Mouse (Mus musculus) heart, adult 11 months (tissue): Measurements from ENCODE around the gene Ptov1.

ENCODE experiments used
- DNase-seq: peaks from one replicate; pipeline ENCODE4 v3.0.0; 2022

Ptov1 gene

DNA sequence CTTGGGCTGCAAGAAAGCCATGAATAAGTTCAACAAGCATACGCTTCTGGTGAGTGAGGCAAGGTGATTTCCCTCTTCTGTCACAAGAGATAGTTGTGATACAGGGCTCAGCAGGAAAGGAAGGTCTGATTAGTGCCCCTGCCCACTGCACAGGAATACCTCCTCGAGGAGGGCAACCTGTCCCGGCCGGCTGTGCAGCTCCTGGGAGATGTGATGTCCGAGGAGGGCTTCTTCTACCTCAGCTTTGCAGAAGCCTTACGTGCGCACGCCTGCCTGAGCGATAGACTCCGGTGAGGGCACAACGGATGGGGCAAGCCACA lies 30.5 kb downstream of the Ptov1 start:
- DNase-seq = peak; percentile 92

DNA sequence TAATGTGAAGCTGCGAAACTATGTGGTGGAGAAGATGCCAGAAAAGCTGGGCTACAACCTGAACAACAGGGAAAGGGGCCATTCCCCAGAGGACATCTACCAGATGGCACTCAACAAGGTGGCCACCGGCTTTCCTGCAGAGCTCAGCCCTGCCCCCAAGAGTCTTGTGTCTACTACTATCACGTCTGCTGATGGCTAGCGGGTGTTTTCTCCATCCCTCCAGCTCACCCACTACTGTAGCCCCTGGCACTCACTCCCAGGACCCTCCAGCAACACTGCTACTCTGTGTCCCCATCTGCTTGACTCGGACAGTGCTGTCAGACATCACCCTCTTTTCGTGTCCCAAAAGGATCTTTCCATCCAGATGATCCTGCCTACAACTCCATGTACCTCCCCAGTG lies 31.5 kb downstream of the Ptov1 start:
- no peak for DNase-seq

DNA sequence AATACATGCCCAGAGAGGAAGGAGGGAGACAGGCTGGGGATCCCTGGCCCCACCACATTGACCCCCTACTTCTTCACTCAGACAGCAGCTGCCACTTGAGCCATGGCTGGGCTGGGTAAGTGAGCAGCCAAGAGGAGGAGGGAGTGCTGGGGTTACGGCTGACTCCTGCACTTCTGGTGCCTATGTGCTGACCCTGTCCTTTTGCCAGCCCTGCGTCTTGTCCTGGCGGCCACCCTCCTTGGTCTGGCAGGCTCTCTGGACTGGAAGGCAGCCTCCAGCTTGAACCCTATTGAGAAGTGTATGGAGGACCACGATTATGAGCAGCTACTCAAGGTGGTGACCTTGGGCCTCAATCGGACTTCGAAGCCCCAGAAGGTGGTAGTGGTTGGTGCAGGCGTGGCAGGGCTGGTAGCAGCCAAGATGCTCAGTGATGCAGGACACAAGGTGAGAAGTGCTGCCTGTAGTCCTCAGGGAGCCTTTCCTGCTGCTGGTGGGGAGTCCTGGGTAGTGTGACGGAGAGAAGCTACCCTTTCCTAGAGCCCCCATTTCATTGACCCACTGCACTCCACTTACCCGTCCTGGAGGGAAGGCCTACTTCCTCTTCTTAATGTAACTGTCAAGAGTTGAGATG lies 33.0 kb downstream of the Ptov1 start:
- DNase-seq = peak; percentile 92

DNA sequence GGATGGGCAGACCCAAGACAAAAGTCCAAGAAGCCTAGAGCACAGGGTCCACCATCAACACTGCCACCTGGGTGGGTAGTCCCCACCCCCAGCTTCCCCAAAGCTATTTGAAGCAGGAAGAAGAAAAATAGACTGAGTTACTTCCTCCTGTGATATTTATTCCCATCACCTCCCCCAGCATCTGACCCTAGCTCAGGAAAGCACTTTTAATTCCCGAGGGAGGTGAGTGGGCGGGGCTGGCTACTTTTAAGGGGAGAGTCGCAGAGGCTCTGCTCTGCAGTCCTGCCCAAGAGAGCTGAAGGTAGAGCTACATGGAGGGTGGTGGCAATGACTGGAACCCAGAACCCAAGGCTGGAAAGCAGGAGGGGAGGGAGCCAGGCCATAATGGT lies 33.6 kb downstream of the Ptov1 start:
- DNase-seq = peak; percentile 96

DNA sequence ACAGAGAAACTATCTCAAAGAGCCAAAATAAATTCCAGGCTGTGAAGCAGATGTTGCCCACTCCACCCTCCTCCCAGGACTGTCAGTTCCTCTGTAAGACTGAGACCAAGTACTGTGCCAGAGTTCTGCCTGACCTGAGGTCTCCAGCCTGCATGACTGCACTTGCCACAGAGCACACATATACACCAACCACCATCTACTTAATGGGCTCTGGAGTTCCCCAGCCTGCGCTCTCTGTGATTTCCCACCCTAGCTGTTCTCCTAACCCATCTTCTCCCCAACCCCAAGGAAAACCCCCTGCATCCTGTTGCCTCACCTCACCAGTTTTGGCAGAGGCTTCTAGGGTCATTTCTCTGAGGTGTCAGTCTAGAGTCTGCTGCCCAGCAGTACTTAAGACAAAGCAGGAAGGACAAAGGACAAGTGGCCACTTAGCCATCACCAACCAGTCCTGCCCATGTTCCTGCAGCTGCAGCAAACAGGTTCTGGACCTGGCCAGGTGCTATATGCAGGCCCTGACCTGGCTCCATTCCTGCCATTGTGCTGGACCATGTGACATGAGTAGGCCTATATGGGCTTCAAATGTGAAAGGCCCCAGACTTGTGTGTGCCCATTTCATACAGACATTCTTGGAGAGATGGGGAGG lies 34.1 kb downstream of the Ptov1 start:
- no peak for DNase-seq

DNA sequence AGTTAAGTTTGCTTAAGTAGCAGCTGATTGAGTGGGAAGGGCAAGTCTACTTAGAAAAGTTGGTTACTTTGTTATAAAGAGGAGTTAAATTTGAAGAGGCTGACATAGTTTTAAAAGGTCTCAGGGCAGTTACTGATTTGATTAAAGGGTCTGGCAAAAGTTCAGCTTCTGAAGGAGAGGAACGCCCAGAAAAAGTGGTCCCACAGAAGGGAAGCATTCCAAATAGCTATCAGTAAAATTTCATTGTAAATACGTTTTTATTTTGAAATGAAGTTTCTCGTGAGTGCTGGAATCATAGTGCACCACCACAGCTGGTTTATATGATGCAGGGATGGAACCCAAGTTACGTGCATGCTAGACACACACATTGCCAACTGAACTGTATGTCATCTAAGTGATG lies 36.8 kb downstream of the Ptov1 start:
- DNase-seq = no peak

DNA sequence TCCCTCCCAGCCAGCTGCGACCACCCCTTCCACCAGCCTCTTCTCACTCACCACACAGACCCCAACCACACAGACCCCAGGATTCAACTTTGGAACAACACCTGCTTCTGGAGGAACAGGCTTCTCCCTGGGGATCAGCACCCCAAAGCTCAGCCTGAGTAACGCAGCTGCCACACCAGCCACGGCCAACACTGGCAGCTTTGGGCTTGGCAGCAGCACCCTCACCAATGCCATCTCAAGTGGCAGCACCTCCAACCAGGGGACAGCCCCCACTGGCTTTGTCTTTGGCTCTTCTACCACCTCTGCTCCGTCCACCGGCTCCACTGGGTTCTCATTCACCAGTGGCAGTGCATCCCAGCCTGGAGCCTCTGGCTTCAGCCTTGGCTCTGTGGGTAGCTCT lies 40.9 kb downstream of the Ptov1 start:
- no peak for DNase-seq

DNA sequence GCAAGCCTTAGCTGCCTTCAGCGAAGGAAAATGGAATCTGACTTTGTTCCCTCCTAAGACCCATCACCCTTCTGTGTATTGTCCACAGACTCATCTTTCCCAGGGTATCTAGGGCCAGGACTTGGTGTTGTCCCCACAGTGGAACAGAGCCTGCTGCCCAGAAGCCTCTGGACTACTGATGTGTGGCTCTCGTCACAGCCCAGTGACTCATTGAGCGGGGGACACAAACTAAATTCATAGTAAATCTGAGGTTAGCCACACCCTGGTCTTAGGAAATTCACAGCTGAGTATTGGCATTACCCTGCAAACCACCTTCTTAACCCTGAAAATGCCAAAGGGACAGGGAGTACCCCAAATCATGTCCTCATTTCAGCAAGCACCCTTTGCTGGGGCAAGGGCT lies 42.8 kb downstream of the Ptov1 start:
- peak; percentile 86 for DNase-seq

DNA sequence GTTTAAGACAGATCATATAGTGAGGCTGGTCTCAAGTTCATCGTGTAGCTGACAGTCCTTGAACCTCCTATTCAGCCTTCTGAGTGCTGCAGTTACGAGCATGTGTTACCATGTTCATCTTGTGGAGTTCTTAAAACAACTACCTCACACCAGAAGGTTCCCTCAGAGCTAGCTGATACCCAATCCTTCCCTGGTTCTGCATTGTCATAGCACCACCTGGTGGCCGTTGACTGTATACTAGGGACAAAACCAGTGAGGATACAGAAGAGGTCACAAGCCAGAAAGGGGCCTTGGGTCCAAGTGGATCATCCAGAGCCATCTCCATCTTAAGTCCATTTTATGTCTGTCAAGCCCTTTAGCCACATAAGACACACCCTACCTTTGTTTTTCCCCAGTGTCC lies 44.7 kb downstream of the Ptov1 start:
- DNase-seq = peak; percentile 96

DNA sequence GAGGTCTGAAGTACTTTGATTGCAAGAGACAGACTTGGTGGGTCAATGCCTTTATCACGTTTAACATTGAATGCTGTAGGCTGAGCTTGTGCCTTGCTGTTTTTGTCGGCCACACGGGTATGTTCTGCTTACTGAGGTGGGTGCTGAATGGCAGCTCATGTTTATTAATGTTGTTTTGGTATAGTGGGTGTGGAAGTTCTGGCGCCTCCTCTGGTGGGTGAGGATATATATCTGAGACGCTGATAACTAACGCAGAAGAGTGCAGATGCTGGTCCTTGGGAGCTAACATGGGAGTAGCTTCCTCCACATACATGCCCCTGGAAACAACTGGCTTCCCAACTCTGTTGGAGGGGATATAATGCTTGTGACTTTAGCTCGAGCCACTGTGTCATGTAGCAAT lies 46.2 kb downstream of the Ptov1 start:
- DNase-seq = peak; percentile 81

DNA sequence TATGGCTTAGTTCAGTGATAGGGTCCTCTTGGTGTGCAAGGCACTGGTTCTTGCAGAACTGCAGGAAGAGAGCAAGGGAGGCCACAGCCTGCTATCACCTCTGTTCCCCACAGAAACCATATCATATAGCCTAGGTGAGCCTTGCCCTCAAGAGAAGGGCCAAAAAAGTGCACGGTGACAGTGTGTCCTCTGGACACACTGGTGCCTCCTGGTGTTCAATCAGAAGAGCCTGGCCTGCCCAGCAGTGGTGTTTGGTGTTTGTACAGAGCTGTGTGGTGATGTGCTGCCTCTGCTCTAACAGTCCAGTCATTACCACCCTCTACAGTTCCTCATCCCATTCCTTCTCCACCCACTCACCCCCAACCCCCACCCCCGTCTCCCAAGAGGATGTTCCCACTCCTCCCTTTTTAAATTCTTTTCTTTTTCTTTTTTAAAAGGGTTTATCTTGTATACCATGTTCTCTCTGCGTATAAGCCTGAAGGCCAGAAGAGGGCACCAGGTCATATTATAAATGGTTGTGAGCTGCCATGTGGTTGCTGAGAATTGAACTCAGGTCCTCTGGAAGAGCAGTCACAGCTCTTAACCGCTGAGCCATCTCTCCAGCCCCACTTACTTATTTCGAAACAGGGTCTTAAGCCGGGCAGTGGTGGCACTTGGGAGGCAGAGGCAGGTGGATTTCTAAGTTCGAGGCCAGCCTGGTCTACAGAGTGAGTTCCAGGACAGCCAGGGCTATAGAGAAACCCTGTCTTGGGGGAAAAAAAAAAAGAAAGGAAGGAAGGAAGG lies 47.7 kb downstream of the Ptov1 start:
- peak; percentile 77 for DNase-seq

DNA sequence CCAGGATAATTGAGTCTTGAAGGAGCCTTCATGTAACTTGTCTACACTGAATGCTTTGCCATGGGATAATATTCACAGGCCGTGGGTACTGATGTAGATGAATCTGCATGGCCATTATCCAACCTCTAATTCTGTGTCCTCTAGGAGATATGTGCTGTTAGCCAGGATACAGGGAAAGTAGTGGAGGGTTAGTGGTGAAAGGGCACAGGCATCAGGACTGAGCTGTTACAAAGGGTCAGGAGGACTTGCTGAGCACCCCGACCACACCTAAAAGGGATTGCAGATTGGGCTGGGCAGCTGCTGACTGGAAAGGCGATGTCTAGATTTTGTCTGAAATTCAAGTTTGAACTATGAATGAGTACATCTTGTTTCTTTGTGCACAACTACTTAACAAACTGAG lies 49.1 kb downstream of the Ptov1 start:
- DNase-seq = peak; percentile 77

DNA sequence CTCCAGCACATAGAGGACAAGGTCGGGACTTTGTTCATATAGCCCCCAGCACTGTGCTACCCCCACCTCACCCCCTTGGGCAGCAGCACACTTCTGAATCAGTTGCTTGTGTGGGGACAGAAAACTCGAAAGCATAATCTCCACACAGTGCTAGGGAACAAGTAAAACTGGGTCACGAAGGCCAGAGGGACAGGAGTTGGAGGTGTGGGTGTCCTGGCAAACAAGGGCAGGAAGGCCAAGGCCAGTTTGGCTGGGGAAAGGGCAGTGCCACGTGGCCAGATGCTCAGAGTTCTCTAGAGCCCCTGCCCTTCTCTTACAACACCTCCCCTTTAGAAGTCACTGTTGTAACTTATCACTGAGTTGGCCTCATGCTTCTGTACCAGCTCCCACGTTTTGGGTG lies 49.7 kb downstream of the Ptov1 start:
- DNase-seq = peak; percentile 91

DNA sequence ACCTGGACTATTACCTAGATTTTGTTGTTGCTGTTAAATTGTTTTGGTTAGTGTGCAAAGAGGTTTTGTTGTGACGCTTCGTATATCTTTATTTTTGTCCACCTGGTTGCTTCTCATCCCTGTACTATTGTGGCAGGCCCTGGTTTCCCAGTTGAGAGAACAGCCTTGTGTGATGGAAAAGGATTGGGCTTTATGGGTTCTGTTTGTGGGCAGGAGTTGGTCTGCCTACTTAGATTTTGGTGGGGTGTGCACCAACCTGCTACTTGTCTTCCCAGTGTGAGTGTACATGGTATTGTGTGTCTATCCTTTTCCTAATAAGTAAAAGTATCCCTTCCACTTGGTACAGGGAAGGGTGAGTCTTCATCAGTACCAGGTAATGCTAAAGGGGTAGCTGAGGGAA lies 50.2 kb downstream of the Ptov1 start:
- DNase-seq = peak; percentile 75

DNA sequence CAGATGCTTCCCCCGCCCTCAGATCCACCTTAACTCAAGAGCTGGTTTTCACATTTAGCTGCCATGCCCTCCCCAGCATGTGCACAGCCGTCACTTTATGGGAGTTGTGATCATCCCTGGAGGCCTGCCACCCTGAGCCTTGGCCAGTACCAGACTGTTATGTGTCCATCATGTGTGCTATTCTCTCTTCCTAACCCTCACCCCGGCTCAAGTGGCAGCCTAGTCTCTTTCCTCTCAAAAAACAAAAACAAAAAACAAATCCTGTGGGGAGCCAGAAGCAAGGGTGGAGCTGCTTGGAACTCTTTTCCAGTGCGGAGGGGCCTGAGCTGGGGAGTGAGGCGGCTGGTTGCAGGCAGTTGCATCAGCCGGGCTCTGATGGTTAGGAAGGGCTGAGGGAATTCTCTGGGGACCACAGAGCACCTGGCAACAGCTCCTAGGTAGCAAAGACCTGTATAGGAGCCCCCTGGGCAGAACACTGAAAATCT lies 50.8 kb downstream of the Ptov1 start:
- peak; percentile 96 for DNase-seq

DNA sequence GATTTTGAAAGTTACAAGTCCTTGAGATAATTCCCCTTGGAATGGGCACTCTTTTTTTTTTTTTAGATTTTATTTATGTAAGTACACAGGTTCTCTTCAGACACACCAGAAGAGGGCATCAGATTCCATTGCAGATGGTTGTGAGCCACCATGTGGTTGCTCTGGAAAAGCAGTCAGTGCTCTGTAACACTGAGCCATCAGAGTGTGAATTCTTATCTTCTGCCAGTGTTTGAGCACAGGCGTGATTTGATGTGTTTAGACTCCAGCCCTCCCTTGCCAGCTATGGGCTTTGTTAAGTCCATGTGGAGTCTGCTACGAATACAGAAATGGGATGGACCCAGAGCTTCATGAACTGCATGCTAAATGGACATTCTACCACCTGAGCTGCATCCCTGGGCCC lies 51.4 kb downstream of the Ptov1 start:
- DNase-seq = peak; percentile 87

DNA sequence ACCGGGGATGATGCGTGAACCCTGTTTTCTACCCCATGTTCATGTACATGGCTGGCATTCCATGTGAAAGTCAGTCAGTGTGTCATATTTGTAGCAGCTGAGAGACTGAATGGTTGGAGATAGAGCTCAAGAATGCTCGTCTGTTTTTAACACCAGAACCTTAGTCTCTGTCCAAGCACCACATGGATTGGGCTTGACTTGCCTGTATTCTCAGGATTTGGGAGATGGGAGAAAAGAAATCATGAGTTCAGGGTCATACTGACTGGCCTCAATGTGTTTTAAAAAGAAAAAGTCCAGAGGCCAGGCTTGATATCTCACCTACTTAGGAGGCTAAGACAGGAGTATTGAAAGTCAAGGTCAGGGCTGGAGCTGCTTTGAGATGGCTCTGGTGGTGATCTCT lies 52.1 kb downstream of the Ptov1 start:
- DNase-seq = peak; percentile 80

DNA sequence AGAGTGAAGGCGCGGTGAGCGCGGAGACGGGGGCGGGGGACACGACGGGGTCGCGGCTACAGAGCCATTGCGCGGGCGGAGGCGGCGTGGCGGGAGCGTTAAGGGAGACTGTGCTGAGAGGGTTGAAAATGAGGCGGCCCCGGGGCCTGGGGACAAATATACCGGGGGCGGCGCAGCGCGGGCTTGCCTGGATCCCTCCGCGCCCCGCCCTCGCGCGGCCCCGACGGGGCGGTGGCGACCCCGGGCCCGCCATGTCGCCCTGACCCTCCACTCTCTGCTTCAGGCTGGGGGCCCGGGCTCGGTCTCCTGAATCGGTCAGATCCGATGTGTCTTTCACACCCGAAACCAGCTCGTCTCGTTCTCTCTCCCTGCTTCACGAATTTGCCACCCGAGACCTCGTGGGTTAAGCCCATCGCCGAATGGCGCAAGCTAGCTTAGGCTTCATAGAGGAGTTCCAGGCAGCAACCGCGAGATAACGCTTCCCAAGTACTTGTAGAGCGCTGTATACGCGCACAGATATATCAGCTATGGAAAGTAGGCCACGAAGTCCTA lies 53.0 kb downstream of the Ptov1 start, which contains the start of gene Atf5:
Gene Atf5, minus strand, starts transcription at position 189 of the 552 bp plus-strand sequence.
- no peak for DNase-seq

DNA sequence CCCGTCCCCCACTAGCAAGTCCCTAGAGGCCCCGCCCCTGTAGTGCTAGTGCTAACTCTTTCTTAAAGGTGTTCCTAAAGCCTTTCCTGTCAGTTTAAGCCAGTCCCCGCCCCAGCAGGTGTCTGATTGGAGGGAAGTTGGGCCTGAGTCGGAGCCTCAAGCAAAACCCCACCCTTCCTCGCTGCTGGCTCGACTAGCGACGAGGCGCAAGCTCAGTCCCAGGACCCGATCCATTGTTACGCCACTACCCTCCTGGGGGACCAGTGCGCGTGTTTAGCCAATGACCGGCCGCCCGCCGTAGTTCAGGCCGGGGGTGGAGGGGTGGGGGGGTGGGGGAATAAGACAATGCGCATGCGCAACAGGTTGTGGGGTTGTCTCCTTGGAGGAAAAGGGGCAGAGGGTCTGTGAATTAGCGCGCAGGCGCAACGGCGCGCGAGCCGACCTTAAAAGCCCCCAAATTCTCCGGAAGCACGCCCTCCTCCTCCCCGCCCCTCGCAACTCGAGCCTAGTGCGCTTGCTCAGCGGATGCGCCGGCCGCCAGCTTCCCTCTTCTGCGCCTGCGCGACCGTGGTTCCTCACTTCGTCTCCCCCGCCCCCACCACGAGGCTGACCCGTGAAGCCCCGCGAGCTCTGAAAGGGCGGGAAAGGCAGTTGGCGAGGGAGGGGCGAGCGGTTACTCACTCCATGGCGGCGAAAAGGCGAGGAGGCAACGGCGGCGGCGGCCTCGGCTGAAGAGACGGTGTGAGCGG lies 53.7 kb downstream of the Ptov1 start, which contains the start of the genes Nup62 and Il4i1:
Gene Nup62, plus strand, starts transcription at position 368 of the 749 bp plus-strand sequence.
Gene Il4i1, plus strand, starts transcription at position 667 of the 749 bp plus-strand sequence.
- peak; percentile 100 for DNase-seq

DNA sequence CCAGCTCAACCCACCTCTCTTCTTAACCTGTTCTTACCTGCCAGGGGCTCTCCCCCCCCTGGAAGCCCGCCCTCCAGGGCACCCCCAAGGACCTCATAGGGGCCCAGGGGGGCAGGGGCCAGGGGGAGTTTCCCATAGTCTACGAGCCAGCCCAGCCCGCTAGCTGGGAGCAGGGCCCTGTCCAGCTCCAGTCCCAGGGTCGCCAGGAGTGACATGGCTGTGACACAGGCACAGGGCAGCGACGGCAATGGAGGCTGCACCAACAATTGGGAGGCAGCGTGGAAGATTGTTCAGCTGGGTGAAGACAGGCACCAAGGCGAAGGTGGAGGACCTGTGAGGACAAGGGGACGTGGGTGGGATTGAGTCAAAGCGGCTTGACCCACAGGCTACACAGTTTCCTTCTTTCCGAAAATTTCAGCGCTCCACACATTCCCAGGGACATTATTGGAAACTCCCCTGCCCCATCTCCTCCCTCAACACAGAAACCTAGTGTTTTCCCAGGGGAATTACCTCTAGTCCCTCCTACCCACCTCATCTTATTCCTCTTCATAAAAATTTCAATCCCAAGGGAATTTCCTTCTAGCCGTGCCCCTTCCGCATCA lies 54.5 kb downstream of the Ptov1 start:
- DNase-seq = peak; percentile 96

DNA sequence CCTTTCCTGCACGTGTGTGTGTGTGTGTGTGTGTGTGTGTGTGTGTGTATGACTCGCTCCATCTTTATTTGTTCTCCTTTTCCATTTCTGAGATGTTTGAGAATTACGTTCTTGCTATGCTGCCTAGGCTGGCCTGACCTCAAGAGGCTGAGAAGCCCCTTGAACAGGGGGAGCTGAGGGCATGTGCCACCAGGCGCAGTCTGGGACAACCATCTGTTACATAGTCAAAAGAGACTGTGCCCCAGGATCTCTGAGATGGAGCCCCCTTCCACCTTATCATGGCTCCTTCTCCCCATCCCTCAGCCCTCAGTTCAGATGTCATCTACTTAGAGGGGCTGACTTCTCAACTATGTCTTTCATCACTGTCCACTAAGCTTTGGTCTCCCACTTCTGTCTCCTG lies 55.2 kb downstream of the Ptov1 start:
- no peak for DNase-seq

DNA sequence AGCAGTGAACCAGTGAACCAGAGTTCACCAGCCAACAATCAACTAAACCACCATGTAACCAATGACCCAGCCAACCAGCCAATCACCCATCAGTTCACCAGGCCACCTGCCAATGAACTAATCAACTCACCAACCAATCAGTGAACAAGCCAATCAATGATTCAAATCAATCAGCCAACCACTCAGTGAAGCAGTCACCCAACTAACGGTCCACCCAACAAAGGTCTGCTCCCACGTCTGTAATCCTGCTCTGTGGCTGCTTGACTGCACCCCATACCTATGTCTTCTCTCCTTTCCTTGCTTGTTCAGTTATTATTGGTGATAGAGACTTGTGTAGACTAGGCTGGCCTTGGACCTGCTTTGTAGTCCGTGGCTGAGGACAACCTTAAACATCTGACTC lies 55.6 kb downstream of the Ptov1 start:
- peak; percentile 90 for DNase-seq
